Mouse (Mus musculus) lung, postnatal 14 days (tissue): ENCODE measurements at regions not wholly inside any gene's neighbourhood (a gene's known extent, or its start where the extent isn't known, plus 50 kb on each side); places are given as distances from the start of the nearest gene placed in this dataset.

ENCODE experiments used
- DNase-seq: peaks from one replicate; pipeline ENCODE4 v3.0.0; 2021

DNA sequence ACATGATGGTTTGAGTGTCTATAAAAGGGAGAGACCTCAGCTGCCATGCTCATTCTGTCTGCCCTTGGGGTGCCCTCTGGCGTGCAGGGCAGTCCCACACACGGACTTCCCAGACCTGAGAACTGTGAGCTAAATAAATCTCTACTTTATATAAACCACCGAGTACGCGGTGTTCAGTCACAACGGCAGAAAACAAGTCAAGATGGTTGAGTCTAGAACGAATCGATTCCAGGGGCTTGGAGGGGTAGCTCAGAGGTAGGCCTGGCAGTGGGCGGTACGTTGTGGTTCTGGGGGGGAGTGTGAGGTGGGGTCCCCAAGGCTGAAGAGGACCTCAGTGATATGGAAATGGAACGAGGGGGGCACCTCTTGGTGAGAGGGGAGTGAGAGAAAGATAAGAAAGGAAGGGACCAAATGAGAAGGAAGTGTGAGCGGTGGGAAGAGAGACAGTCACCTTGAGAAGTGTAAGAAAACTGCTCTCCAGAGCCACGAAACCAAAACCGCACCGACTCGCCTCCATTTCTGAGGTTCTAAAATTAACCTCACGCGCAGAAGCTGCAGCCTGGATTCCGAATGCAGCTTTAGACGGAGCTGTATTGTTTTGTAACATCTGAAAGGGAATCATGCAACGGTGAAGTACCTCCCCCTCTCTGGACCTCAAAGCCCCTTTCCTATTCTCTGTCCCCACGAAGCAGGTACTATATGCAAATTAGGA, 117.0 kb downstream of the Mis18a start:
- DNase-seq = no peak

DNA sequence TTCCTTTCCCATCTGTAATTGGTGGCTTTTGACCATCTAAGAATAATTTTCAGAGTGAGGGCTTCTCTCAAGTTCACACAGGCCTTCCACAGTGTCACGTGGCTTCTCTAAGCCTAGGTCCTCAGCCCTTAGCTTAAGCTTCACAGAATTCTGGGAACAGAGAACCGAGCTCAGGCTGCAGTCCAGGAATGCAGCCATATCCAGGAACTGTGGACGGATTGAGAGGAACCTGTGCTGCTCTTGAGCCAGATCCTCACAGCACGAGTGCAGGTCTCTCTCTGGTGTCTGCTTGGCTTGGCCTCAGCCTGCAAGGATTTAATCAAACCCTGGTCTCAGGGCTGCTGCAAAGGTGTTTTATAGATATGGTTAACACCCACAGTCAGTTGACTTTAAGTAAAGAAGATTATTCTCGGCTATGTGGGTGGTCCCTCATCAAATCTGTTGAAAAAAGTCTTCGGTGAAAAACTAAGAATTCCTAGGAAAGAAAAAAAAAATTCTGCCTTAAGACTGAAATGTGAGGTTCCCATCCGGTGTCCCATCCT, 127.8 kb downstream of the Mis18a start:
- DNase-seq = no peak

DNA sequence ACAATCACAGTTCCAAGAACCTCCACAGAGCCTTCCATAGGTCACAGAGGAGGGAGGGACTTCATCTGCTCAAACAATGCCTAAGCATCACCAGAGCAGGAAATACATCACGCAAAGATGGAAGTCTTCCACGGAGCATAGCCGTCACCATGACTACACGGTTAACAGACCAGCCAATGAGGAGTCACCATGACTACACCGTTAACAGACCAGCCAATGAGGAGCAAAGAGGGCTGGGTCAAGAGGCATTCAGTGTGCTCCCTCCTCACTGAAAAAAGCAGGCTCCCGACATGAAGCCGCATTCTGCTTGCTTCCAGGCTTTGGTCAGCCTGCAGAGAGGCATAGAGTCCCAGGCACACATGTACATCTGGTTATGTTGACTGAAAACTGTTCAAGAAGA, 128.5 kb downstream of the Mis18a start:
- DNase-seq = no peak

DNA sequence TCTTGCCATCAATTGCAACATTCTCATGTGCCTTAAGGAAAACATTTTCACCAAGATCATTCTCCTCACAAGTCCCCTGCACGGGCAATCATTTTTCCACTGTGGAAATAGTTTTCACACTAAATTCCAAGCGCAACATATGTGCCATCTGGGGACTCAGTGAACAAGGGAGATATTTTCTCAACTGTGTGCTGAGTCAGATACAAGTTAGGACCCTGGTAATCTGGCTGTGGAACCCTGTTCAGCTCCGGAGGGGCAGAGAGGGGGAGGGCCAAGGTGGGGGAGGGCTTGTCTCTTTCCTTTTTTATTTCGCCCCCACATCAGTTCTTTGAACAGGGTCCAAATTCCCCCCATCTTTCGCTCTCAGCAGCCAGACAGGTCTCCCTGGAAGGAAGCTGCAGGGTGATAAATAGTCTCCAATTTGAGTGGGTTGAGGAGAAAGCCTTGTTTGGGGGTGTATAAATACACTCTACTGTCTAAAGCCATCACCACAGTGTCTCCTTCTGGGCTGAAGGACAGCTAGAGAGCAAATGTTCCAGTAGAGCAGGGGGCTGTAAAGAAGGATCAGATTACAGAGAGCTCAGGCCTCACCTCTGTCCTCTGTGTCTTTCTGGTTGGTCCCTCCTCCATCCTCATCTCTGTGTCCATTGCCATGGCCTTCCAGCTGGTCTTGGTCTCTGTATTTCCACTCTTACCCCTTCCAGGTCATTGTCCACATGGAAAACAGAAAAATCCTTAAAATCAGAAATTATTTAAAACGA, 134.3 kb downstream of the Mis18a start:
- DNase-seq = no peak

DNA sequence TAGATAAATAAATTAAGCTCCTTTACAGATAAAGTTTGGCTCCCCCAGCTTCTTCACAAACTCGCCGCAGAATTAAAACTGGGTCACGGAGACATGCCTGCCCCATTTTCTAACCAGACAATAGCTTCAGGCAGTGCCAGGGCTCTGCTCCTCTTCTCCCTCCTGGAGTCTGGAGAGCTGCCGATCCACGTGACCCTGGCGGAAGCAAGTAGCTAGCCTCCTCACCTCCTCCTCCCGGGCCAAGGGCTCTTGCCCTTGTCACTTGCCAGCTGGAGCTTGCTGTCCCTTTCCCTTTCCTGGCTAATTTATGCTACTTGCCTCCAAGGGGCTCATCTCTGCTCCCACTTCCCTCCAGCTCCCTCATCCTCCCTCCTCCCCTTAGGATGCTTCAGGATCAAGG, 142.0 kb downstream of the Mis18a start:
- DNase-seq = no peak

DNA sequence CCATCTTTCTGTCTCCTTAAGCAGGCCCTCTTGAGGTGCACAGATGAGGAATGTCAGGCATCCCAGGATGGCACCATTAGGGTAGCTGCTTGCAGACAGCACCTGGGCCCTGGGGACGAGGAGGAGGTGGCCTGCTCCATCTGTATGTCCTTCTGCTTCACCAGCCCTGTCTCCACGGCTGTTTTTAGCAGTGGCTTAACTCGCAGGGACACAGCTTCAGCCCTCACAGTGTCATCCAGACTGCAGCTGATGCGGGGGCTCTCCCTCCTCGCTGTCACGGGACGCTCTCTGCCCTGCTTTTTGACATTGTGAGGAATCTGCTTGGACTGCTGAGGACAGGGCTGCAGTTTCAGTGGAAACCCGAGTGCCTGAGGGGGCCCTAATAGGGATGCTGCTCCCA, 146.8 kb downstream of the Mis18a start:
- DNase-seq = no peak

DNA sequence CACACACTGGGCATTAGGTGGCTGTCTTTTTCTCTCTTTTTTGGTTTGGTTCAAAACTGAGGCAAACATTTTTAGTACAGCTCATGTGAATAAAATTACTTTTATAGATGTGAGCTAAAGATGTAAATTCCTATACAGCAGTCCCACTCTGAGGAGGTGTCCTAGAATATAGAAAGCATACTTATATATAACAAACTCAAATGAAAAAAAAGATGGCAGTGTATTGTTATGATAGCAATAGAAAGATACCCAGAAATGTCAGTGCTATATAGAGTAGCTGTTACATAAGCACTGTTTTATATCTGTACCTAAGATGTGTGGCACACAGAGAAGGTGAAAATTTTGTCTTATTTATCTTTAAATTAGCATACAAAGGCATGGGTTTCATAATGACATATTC, 156.1 kb downstream of the Mis18a start:
- no peak for DNase-seq

DNA sequence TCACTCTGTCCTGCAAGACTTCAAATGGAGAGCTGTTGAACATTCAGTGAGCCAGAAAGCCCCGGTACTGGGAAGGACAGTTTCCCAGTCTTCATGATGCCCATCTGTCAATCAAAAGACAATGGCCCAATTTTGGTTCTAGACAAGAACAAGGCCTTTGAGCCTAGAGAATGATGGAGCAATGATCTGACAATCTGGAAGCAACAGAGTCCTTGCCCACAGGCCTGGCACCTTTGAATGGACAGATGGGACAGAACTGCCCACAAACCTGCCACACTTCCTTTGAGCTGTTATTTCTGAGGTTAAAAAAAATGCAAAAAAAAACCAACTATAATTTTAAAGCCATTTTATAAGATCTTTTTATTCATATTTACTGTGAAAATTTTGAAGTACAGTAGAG, 157.4 kb downstream of the Mis18a start:
- DNase-seq = no peak

DNA sequence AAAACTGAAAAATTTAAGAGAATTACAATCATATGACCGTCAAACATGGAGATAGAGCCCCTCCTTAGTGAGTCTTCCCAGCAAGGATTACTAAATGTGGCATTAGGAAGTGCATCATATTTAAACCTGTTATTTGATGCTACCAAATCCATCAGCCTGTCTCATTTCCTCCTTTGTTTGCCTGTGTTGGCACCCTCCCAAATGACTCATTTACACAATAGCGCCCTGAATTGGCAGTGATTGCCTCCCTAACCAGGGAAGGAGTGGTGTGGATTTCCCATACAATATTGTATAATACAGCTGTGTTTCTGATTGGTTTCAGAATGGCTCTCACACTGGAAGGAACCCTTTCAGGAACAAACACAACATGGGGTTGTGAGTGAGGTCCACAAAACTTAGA, 162.0 kb downstream of the Mis18a start:
- no peak for DNase-seq

DNA sequence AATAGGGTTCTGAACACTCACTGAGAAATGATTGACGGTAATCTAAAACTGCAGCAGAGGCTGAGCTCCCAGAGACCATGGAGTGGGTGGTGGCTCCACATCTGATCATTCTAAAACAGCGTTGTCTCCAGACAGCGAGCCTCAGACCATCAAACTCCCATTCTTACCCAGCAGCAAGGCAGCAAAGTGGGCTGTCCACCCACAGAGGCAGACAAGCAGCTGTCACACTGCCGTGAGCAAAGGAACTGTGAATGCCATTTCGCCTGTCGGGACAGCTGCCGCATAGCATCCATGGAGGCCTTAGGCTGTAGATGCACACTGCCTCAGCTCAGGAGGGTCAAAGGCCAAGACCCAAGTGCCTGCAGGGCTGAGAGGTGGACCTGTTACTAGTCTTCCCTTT, 167.3 kb downstream of the Hunk start:
- no peak for DNase-seq

DNA sequence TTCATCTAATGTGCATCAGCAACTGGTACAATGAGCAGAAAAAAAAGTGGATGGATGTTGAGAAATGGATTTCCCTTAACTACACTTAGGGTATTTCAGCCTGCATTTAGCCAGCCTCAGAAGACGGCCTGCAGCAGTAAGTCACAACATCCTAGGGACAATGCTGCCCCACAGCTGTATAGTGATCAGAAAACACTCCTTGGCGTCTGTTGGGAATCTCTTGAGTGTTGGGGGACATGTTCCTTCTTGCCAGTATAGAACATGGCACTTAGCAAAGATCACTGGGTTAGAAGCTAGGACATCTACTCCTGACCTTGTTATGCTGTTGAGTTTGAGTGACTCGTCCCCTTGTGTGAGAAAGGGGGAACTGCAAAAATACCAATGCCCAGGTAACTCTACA, 165.2 kb downstream of the Hunk start:
- DNase-seq = no peak

DNA sequence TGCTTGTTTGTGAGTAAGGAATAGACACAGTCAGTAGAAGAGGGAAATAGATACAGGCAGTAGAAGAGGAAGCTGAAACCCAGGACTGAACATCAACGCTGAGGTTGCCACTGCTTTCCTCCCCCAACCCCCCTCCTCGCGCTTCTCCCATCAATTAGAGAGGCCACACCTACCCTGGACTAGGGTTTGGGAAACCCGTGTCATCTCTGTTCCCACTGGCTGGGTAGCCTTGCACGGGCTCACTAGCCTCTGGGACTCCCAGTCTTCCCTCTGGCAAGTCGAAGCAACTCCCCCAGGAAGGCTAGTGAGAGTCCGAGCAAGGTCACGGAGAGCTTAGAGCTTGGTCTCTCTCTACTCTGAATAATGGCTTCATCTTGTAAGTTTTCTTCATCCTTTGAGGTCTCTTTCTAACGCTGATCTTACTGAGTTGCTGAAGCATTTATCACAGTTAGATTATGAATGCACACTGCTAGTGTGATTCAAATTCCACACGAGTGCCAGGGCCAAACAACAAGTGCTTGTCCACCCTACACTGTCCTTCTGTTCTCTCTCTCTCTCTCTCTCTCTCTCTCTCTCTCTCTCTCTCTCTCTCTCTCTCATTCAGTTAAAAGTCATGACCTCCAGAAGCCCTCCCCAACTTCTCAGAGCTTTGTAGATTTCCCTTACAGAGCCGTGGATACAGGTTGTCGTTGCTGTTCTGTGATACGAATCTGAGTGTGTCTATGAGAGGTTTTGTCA, 164.4 kb downstream of the Hunk start:
- DNase-seq = no peak
